Mouse (Mus musculus) stomach, postnatal 0 days (tissue): Measurements from ENCODE around the gene BC107364.
"Not testable (repeated sequence)": the region's sequence is repeated elsewhere in the genome, so short reads cannot be mapped to it uniquely, and the experiment has no call there.

ENCODE experiments used
- CTCF ChIP-seq: IDR thresholded peaks from 2 replicates; pipeline ENCODE4 v1.5.1; 2016; ENCODE audit warnings: antibody characterized with exemption, low read depth, mild to moderate bottlenecking, moderate library complexity
- EP300 ChIP-seq: optimal IDR thresholded peaks from 2 replicates; pipeline ENCODE3; 2016; ENCODE audit warnings: antibody characterized with exemption

GRCm38 (mm10) chr3:96486064-96486827, 34.1 kb upstream of the BC107364 start:
- not testable (repeated sequence) for TF ChIP-seq CTCF, EP300
